Mouse (Mus musculus) v-Abl transformed pro-B cells (cell line): ENCODE data around the gene Rabac1.

ENCODE experiments used
- in situ Hi-C, 2 experiments: fragments of 400-800 bp; cut with MboI; formaldehyde crosslinking; loops; one replicate each; pipeline ENCODE4 v1.15.1; 2025; ENCODE audit not compliant: unreplicated experiment in 2 of 2

Gene Rabac1

DNA sequence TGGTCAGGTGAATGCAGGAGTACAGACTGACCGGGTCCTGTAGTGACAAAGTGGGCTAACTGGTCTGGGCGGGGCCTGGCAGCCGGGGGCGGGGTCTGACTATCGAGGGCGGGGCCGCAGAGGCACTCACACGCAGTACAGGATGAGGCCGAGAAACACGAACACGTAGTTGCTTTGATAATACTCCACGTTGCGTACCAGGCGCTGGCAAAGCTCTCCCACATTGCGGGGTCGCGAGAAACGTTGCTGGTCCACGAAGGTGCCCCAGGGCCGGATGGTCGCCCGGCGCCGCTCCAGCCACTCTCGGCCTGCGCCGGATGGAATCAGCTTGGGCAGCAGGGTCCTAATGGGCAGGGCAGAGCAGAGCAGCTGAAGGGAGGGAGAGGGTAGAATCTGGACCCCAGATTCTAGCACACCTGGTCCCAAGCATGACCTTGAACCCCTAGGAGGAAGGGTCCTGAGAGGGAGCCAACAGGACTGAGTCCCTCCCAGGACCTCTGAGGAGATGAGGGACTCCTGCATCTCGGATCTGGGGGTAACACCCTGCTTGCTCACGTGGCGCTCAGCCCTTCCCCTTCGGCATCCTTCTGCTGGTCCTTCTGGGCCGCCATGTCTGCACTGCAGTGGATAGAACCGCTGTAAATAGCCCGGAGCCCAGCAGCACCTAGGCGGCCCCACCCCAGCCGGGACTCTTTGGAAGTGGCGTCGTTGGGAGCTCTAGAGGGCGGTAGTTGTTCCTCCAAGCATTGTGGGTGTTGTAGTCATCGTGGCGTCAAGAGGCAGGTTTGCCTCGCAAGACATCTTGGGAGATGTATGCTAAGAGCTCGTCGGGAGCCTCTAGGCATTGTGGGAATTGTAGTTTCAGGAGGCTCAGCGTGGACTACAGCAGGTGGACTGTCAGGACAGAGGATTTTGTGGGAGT, at the start of gene Rabac1:
Gene Rabac1 (minus strand): TSS at position 783 of the 922 bp plus-strand sequence.
- in situ Hi-C loops = loop anchor here in 1 of 2 experiments (5.0 to 25.0 kb wide), 3 partner anchors 155 to 660 kb away; partner anchors contain the start of genes Zfp61 and Zfp94

DNA sequence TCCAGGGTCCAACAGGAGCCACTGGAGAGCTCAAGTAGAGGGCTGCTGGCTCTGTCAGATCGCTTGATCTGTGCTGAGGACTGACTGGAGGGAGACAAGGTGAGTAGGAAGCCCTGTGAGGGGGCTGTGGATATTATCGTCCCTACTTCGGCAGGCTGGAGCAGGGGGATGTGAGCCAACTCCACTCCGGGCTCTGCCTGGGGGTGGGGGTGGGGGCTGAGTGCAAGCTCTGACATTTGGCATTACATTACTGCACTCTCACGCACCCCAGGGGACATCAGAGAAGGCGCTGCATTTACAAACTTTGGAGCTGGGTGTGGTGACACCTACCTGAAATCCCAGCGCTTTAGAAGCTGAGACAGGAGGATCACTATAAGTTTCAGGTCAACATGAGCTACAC, 39.0 kb upstream of the Rabac1 start:
- in situ Hi-C loops = no loop called here

DNA sequence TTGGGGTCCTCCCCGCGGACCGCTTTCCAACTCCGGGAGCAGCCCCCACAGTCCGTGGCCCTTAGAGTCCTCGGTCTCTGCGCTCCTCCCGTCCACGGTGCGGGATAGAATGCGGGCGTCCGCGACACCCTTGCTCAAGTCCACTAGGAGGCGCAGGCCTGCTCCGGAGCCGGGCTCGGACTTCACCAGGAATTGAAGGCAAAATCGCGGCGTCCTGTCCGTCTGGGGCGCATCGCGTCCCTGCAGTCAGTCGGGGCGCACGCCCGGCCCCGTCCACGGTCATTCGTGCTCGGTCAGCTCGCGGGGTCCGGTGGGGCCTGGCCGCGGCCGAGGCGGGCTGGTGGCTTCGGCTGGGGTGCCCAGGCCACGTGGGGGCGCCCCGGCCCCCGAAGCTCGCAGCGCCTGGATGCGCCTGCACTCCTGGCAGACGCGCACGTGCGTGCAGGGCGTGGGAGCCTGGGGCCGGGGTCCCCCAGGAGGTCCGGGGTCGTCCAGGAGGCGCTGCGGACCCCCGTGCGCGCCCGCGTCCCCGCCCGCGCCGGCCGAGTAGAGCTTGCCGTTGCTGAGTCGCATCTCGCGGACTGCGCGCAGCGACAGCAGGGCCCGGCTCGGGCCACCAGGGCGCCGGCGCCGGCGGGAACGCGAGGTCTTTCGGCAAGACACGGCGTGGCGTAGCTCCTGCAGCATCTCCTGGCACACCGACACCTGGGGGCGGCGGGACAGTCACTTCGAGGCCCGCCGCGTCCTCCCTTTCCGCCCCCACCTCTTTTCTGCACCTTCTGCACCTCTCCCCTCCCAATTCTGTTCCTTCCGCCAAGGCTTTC, 37.7 kb upstream of the Rabac1 start:
- in situ Hi-C loops = no loop called here

DNA sequence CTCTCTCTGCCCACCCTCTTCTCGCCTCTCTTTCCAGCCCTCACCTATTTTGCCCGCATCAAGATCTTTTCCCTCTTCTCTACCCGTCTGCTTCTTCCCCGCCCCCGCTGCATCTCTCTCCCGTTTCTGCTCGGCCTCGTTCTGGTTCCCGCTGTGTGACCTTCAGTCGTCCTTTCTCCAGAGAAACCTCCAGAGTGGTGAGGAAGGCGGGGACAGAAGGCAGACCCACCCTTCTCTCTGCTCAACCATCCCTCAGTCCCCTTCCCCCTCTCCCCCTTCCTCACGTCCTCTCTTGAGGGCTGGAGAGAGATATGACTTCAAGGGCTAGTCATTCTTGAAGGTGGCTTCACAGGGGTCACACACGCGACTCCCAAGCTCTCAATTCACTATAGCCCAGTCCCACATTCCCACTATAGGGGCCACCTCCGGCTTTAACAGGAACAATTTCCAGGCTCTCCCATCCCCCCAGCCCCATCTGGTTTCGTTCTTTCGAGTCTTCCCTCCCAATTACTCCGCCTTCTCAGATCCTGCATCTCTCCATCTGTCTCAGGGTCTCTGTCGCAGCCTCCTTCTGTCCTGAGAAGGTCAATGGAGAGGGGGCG, 36.6 kb upstream of the Rabac1 start:
- in situ Hi-C loops = no loop called here

DNA sequence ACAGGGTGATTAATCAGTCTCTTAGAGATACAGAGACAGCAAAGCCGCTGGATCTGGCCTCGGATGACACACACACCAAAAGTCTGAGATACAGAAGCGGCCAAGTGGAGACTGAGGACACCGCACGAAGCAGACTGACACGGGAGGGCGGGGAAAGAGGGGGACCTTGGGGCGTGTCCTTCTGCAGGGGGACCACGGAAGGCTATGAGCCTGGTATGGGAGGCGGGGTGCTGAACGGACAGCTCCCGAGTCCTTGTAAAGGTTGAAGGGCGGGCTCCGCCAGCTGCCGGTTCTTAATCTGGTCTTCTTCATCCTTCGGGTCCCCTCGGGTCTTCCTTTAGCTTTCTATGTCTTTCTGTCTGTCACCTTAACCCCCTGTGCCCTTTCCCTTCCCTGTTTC, 36.1 kb upstream of the Rabac1 start:
- in situ Hi-C loops = no loop called here

DNA sequence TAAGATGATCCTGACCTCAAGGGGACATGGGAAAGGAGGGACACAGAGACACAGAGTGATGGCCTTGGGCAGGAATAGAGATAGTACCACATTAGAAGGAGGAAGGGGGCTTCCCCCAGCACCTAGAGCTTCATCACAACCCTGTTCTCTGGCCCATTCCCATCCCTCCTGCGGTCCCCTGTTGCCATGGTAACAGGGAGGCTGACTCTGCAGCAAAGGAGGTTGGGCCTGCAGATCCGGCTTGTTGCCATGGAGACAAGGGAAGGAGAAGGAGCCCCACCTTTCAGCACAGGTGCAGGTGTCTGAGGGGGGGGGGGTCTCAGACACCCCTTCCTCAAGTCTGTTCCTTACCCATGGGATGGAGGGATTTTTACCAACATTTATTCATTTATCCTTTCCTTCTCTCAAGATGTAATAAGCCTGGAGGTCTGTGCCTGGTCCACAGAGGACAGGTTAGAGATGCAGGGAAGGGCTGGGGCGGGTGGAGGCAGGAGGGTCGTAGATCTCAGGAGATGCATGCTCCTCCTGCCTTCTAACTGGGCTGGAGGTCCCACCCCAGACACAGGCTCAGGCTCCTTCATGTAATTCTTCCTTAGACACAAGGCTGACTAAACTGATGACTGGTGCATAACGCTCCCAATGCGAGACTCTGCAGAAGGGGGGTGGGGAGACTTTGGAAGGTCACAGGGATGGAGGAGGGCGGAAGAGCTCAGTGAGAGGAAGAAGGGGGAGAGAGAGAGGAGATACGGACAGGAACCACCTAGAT, 35.2 kb upstream of the Rabac1 start:
- in situ Hi-C loops = no loop called here

DNA sequence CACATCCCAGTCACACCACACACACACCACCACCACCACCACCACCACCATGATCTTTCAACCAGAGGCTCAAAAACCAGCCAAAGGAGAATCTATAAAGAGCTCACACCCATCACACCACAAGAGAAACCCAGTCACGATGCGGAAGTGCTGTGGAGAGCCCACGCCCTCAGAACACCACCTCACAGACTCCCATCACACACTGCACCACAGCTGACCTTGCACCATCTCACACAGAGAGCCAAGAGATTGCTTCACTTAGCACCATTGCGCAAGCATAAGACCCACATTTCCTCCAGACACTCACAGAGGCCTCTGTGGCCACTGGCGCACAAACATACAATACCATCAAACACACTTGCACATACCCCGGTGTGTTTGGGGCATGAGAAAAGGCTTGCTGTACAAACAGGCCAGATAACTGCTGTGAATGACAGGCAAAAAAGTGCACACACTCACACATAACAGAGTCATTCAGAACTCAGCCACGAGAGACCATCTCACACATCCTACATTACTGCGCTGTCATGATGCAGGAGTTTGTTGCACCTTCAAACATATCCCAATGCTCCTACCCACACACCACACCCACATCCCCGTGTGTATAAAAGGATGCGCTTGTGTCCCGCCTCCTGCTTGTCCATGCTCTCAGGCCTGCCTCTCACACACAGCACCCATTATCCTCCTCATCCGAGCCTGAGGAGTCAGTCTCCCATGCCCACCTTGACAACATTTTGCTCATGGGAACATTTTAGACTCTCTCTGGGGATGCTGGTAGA, 34.2 kb upstream of the Rabac1 start:
- in situ Hi-C loops = no loop called here

DNA sequence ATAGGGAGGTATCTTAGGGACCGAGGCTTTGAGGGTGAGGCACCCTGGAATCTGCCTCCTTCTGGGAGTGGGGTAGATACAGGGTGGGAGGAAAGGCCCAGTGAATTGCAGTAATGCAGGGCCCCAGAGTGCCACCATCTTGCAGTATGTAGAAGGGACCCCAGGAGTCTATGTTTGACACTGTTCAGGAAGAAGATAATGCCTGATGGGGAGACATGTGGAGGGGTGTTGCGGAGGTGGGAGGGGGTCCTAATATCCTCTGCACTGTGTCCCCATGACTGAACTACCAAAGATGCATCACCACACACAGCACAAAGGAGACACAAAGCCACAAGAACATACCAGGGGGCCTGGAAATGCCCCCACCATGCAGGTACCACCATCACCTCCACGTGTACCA, 33.6 kb upstream of the Rabac1 start:
- in situ Hi-C loops = no loop called here

DNA sequence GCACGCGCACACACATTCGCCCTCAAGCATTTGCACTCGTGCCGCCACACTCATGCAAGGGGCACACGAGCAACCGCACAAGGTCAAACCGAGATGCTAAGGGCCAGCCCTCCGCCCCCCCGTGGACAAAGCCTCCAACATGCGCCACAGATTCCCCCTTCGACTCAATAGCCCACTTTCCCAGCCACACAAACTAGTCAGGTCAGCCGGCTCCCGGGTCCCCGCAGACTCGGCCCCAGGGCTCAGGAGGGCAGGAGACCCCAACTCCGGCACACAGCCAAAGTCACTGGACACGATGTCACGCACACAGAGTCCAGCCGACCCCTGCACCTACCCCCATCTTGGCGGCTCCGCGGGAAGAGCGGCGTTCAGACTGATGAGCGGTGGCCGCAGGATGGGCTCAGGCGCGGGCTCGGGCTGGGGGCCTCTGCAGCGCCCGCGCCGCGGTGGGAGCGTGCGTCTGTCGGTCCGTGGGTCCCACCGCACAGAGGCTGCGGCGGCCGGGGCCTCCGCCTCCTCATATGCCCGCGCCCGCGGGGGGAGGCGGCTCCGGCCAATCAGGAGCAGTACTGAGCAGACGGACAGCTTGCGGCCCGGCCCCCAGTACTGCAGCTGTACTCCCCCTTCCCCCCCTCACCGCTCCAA, 33.0 kb upstream of the Rabac1 start, which contains the start of gene Atp1a3:
Gene Atp1a3 (minus strand): TSS at position 538 of the 645 bp plus-strand sequence.
- in situ Hi-C loops = no loop called here

DNA sequence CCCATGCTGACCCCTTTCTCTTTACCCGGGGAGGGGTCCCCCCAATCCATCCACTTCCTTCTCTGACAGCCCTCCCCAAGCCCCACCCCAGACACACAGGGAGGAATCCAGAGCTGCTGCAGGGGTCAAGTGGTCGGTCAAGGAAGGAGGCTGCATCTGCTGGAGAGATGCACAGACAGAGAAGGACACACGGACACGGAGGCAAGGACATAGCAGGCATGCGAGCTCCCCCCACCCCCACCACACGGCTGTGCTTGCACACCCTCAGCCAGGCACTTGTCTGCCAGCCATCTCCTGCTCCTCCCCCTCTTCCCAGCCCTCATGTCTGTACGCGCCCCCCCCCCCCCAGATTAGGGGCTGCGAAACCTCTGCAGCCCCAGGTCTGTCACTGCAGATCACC, 32.3 kb upstream of the Rabac1 start:
- in situ Hi-C loops = no loop called here

DNA sequence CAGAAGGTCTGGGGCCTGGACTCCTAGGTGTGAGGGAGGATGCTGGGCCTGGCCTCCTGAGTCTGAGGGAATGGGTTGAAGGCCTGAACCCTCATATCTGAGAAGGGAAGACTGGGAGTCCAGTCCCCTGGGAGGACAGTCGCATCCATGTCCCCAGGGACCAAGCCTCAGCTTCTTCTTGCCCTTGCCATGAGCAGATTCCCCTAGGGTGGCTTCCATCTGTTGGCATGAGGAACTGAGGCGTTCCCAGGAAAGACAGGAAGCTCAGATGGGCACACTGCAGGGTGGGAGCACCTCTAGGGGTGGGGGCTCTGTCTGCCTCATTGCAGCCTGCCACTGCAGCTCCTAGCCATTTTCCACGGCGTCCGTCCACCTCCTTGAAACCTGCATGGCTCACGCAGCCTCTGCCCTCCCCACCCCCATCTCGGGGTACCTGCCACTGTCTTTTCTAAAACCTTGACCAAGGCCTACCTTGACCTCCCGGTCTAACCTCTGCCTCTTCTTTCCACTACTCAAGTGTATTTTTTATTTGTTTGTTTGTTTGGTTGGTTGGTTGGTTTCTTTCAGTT, 31.4 kb upstream of the Rabac1 start:
- in situ Hi-C loops = no loop called here

DNA sequence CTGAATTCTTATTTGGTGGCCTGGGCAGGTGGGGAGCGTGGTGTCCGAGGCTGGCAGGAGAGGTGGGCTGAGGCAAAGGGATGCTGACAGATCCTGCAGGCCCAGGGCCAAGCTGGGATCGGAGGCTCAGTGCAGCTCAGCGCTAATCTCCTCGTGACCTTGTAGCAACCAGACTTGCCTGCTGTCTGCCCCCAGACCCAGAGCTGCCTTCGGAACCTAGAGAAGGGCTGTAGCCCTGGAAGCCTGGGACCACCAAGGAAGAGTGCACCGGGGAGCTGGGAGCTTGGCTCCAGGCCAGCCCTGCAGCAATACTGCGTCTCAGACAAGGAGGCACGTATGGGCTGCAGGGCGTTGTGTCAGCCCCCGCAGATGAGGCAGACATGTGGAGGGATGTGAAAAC, 30.7 kb upstream of the Rabac1 start:
- in situ Hi-C loops = no loop called here

DNA sequence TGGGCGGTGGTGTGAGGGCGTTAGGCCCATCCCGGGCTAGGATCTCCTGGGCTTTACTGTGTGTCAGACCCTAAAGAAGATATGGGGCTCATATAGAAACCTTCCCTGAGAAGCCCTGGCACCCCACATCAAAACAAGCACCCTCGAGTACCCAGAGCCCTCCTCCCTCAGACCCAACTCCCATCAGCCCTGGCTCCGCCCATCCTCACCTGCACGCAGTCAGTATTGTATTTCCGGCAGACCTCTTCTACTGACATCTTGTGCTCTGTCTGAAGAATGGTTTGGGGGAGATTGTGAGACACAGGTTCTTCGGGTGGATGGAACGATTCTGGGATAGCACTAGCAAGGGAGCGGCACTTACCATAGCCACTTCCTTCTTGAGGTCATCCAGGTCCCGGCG, 28.2 kb upstream of the Rabac1 start:
- in situ Hi-C loops = no loop called here

DNA sequence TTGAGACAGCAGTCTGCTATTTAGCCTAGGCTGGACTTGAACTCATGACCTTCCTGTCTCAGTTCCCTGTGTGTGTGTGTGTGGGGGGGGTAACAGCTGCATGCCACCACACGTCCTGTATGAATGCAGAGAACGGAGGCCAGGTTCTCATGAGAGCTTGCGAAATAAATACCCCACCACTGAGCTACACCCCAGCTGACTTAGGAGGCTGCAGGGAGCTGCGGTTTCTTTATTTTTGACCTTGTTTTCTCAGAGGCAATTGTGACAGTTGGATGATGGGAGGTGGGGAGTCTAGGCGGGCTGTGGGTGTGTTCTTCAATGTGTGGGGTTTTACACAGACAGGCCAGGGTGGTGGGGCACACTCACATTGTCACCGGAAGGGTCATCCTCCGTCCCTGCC, 27.7 kb upstream of the Rabac1 start:
- in situ Hi-C loops = no loop called here

DNA sequence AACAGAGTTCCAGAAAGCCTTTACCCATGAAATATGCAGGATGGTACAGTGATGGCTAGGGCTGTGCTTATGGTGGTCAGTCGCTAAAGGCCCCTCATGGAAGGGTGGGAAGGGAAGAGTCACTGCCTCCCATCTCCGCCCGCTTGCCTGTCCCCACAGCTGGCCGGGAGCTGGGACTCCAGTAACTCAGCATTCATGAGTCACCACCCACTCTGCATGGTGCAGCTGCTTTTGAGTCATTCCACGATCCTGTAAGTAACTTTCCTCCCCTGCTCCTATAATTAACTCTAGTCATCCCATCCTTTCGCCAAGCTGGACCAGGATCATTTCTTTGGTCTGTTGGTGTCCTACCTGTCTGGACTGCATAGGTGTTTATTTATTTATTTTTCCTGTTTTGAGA, 20.5 kb upstream of the Rabac1 start:
- in situ Hi-C loops = no loop called here

DNA sequence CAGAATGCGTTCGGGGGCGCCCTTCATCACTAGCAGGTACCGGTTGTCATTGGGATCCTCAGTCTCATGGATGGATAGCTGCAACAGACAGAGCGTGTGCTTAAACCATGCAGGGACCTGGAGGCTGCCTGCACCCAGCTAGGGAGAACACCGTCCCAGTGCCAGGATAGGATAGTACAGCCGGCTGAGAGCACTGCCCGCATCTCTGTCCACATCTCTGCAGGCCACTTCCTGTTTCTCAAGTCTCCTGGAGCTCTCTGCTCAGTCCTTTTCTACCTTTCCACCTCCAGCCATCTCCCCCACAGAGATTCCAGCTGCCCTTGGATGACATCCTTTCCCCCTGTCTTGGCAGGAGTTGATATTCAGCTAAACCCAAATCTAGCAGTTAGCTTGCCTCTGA, 17.9 kb upstream of the Rabac1 start:
- in situ Hi-C loops = no loop called here

DNA sequence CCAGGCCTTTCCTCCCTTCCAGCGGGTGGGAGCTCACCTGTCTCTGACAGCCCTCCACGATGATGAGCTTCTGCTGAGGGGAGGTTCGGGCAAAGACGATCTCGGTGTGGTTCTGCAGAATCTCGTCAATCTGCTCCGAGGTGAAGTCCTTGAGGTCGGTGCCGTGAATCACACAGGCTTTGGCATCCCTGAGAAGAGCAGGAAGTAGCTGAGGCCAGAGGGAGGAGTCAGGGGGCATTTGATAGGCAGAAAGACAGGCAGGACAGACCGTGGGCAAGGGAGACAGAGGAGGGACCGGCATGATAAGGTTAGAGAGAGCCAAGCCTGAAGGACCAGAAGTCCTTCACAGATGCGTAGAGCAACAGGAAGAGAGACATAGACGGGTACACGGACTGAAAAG, 15.4 kb upstream of the Rabac1 start:
- in situ Hi-C loops = no loop called here

DNA sequence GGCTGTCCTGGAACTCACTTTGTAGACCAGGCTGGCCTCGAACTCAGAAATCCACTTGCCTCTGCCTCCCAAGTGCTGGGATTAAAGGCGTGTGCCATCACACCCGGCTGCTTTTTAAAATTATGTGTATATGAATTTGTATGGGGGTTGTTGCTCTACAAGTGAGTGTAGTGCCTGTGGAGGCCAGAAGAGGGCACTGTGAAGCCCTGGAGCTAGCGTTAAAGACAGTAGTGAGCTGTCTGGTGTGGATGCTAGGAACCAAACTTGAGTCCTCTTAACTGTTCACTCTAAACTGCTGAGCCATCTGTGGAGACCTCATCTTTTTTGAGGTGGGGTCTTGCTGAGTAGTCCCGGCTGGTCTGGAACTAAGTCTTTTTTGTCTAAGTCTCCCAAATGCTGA, 13.2 kb upstream of the Rabac1 start:
- in situ Hi-C loops = no loop called here

DNA sequence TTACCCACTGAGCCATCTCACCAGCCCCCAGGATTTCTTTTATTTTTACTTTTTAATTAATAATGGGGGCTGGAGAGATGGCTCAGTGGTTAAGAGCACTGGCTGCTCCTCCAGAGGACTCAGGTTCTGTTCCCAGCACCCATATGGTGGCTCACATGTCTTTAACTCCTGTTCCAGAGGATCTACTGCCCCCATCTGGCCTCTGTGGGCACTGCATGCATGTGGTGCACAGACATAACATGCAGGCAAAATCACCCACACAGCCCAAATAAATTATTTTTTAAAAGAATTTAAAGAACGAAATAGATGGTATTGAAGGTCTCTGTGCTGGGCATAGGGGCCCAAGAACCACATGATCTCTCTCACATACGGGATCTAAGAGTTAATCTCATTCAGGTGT, 11.8 kb upstream of the Rabac1 start:
- in situ Hi-C loops = no loop called here
